Mouse (Mus musculus) pancreas, adult 10 weeks (tissue): ENCODE data around the gene Zdhhc4. TPM values are rescaled to one million over a fixed set of nuclear protein-coding genes. Genes with fewer than 3 reads are reported as not detected.

Experiments
- polyA plus RNA-seq: library from polyadenylated mRNA; stranded (reverse); fragments of 350-450 nt; fragmentation: Illumina TruSeq; extraction: RNeasy Lipid Tissue Mini Kit (QIAGEN cat#74804); gene quantifications from one replicate; pipeline ENCODE4 v1.2.3, GENCODE M21; 2015; ENCODE audit warnings: low read depth, low replicate concordance; ENCODE audit not compliant: insufficient read depth

Zdhhc4 gene
- 18.9 TPM for polyA plus RNA-seq

DNA sequence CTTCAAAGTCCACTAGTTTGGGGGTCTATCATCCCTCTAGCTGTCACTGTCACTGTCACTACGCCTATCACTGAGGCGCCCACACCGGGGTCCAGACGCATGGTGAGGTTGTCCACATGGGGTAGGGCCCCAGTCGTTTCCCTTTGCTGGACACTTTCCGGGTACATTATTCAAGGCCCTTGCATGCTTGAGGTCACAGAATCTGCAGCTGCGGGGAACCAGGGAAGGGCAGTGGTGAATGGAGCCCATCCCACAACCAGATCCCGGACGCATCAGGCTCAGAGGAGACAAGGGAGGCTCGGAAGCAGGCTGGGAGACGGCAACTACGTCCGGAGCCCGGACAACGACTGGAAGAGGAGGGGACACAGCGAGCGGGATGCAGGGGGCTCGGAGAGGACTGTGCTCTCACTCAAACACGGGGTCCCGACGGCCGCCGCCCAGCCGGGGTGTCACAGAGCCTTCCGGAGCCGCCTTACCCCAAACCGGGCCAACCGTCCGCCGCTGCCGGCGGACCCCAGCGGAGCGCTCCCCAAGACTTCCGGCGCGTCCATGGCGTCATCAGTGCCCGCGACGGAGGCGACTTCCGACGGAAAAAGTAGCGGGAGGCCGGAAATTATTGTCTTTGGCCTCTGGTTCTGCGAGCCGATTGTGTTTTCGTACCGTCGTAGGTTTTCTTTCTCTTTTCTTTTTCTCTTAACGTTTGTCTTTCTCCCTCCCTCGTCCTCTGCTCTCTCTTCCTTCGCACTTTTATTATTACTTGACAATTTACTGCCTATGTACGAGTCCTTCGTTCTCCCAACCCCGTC, at the start of gene Zdhhc4:
Zdhhc4 (minus strand) TSS at position 567 of the 806 bp plus-strand sequence.

DNA sequence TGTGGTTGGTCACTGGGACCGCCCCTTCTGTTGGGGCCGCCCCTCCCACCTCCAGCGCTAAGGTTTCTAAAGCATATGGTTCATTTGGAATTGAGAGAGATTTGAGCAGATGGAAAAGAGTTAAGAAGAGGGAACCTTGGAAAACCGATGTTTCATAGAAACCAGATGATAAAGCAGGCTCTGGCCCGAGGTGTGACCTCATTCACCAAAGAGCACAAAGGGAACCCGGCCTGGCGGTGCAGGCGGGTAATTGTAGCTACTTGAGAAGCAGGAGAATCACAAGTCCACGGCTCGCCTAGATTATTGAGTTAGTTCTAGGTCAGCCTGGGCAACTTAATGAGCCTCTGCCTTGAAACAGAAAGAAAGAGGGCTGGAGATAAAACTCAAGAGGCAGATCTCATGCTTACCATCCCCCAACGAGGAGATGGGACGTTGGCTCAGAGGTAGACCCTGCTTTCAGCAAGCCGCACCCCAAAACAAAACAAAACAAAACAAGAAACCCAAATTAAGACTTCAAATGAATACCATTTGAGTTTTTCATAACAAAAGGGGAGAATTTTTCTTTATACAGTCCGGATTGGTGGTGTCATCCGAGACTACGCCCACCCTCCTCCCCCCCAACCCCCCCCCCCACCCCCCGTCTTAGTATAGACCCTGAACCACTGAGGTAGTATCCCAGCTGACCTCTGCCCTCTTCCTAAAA, 27.8 kb upstream of the Zdhhc4 start, which contains the start of gene Grid2ip:
Grid2ip (plus strand) TSS at position 653 of the 703 bp plus-strand sequence.

DNA sequence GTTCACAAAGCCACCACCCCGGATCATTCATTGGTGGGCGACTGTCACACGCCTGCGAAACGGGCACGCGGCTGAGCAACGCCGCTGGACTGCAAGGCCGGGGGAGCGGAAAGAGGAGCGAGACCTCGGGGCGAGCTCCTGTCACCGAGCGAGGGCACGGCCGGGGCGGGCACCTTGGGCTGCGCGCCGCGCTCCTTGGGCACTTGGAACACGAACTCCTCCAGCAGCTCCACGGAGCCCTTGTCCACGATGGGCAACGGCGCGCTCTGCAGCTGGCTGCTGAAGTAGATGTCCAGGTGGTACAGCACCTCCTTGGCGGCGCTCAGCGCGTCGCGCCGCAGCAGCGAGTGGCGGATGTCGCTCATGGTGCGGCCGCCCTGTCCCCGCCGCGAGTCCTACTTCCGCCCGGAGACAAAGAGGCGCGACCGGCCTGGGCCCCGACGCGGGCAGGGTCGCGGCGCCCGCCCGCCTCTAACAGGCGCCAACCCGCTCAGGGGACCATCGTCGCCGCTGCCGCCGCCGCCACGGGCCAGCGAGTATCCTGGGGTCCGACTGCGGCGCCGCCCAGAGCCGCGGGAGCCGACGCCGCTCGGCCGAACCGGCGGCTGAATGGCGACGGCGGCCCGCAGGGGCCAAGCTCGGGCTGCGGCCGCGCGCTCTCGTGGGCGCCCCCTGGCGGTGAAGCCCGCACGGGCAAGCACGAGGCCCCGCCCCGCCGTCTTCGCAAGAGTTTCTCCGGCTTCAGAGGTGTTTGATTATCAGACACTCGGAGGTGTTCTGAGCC, 14.1 kb downstream of the Zdhhc4 start, which contains the start of gene E130309D02Rik:
E130309D02Rik (minus strand) TSS at position 631 of the 784 bp plus-strand sequence.

DNA sequence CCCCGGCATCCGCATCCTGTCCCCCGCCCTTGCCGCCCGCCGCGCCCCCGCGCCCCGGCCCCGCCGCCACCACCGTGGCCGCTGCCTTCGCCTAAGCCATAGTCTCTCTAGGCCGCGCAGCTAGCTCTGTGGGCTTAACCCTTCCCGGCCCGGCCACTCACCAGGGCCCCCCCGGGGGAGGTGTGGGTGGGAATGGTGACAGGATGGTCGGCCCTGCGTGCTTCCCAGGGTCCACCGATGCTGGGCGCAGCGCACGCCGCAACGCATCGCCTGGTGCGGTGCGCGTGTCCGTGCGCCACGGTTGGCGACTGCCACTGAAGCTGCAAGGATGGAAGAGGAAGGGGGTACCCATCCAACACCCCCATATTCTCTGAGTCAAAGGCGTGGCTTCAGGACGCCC, 35.7 kb downstream of the Zdhhc4 start, which contains the start of gene Zfp853:
Zfp853 (minus strand) TSS at position 220 of the 400 bp plus-strand sequence.

DNA sequence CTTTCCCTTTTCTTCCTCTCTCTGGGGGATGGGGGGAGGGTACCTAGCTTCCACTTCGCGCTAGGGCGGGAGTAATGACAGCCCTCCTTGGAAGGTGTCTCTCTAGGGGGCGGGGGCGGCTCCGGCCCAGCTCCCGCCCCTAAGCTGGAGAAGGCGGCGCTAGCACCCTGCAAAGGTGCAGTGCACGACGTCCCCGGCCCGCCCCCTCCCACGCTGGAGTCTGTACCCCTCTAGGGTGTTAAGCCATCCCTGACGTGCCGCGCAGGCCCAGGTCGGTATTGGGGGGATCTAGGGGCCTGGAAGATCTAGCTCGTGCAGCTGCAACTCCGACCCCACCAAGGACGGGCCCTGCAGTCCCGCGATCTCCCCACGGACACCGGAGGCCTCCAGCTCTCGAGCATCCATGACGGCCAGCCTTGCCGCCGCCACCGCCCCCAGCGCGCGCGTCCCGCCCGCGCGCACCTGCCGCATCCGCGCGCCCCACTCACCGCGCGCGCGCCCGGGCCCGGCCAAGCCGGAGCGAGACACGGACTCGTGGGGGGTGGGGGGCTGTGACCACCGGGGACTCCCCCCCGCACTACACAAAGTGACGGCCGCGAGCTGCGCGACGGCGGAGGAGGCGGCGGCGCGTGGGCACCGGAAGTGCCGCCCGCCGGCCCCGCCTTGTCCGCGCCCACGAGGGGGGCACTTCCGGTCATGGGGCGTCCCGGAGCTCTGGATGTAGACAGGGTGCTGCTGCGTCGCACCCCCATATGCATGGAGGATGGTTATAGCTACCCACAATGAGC, 59.5 kb downstream of the Zdhhc4 start, which contains the start of gene Zfp316:
Zfp316 (minus strand) TSS at position 660 of the 788 bp plus-strand sequence.

Other genes with a start within 250 kb of the Zdhhc4 start
- 5.7 TPM for gene Rnf216, start 216.3 kb downstream of the Zdhhc4 start, polyA plus RNA-seq
- gene Olfr718-ps1, start 181.7 kb downstream of the Zdhhc4 start, polyA plus RNA-seq: not detected
- 3.6 TPM for gene Rbak, start 148.5 kb downstream of the Zdhhc4 start, polyA plus RNA-seq
- not detected for gene Spdye4b, start 148.2 kb downstream of the Zdhhc4 start, polyA plus RNA-seq
- not detected for gene Spdye4a, start 102.4 kb downstream of the Zdhhc4 start, polyA plus RNA-seq
- gene Zfp12, start 94.1 kb downstream of the Zdhhc4 start, polyA plus RNA-seq: 5.0 TPM
- 0.94 TPM for gene Zfp316, start 59.2 kb downstream of the Zdhhc4 start, polyA plus RNA-seq
- gene Zfp853, start 35.6 kb downstream of the Zdhhc4 start, polyA plus RNA-seq: 0.28 TPM
- 4.2 TPM for gene E130309D02Rik, start 13.9 kb downstream of the Zdhhc4 start, polyA plus RNA-seq
- gene Grid2ip, start 28.1 kb upstream of the Zdhhc4 start, polyA plus RNA-seq: not detected
- 24.7 TPM for gene Kdelr2, start 74.6 kb upstream of the Zdhhc4 start, polyA plus RNA-seq
- gene Daglb, start 135.3 kb upstream of the Zdhhc4 start, polyA plus RNA-seq: 3.4 TPM
- gene Rac1, start 198.8 kb upstream of the Zdhhc4 start, polyA plus RNA-seq: 48.8 TPM